Mouse (Mus musculus): ENCODE measurements around the gene Mab21l1.

GRCm38 (mm10) chr3:55742218-55742617 lies 40.1 kb upstream of the Mab21l1 start:
- TF ChIP-seq CHD2 (IDR thresholded peaks at IDR 0.05; ENCODE audit: low read depth, low read length) (no peak), ZC3H11A (IDR thresholded peaks at IDR 0.05; ENCODE audit: borderline replicate concordance, low read depth, low read length) (no peak), HCFC1 (IDR thresholded peaks at IDR 0.05; ENCODE audit: borderline replicate concordance, insufficient read depth, low read length) (no peak), MAFK (IDR thresholded peaks at IDR 0.05; ENCODE audit: insufficient read depth, low read depth, low read length) (no peak)

All from ES-E14 (cell line).